Mouse (Mus musculus): ENCODE measurements around the gene Atg9b.

The Atg9b gene

DNA sequence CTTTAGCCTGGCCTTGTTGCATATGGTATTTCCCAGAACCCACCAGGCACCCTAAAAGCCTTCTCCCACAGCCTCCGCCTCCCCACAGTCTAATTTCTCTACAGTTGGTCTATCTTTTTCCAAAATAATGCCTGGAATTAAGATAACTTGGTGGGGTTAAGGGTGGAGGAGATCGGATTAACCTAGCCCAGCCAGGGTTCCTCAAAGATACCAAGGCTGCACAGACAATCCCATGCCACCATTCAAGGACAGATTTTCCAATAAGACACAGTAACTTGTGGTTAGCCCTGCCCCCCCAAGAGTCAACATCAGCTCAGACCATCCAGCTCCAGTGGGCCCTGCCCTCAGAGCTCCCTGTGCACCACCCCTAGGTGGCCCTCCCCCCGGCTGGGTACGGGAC is 11.4 kb downstream of the Atg9b start:
- no peak for DNase-seq (ENCODE audit: low read depth)

DNA sequence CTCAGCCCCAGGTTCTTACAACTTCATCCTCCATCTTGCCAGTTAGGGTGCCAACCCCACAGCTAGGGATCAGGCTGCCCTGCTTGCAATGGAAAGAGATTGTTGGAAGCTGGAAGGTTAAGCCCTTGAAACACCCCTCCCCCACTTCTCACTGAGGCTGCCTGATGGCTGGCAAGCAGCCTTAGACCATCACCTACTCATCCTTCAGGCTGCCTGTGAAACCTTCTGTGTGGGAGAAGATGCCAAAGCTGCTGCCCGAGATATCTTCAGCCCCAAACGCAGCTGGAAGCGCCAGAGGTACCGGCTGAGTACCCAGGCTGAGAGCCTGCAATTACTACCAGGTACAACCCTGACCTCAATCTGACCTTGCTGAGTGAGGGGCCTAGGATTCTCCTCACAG is 12.4 kb downstream of the Atg9b start:
- no peak for DNase-seq (ENCODE audit: low read depth)

GRCm38 (mm10) chr5:24378700-24379099 is 13.2 kb downstream of the Atg9b start:
- no peak for DNase-seq (ENCODE audit: low read depth)

- peak; percentile 36 for DNase-seq (ENCODE audit: low read depth)
Observed at GRCm38 (mm10) chr5:24374666-24375328, 17.1 kb downstream of the Atg9b start.

GRCm38 (mm10) chr5:24374216-24374615 is 17.7 kb downstream of the Atg9b start:
- DNase-seq (ENCODE audit: low read depth), result peak; percentile 54

GRCm38 (mm10) chr5:24373807-24374206 is 18.1 kb downstream of the Atg9b start:
- no peak for DNase-seq (ENCODE audit: low read depth)

- no peak for DNase-seq (ENCODE audit: low read depth)
Observed at GRCm38 (mm10) chr5:24369767-24370166, 22.2 kb downstream of the Atg9b start.

DNA sequence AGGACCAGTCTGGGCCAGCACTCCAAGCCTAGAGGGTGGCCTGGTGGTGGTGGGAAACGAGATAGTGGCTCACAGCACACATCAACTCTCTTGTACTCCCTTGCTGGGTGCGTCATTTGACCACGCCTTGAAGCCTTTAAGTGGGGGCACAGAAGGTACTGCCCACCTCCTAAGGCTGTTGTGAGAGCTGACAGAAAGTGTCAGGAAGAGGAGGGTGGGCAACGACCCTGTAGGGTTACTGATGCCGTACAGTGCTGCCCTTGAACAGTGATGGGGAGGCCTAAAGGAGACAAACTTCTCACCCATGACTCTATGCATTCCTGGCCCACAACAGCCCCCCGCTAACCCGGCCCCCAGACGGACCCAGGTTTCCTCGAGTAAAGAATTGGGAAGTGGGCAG is 25.5 kb downstream of the Atg9b start:
- DNase-seq (ENCODE audit: low read depth), result no peak

- no peak for DNase-seq (ENCODE audit: low read depth)
Observed at GRCm38 (mm10) chr5:24365528-24365927, 26.4 kb downstream of the Atg9b start.

DNA sequence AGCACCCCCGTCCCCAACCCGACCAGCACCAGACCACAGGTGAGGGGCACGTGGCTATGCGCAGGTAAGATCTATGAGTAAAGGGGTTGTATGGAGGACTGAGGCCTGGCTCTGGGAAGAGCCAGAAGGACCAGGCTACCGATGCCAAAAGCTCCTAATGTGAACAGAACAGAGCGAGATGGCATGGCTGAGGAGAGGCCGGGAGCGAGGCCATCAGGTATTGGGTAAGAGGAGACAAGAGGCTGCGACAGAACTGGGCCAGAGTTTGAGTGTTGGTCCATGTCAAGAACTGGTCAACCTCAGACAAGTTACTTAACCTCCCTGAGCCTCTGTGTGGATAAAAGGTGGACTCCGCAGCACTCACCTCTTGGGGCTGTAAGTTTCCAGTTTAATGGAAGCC is 27.0 kb downstream of the Atg9b start:
- DNase-seq (ENCODE audit: low read depth), result no peak

- DNase-seq (ENCODE audit: low read depth), result no peak
Observed at GRCm38 (mm10) chr5:24364508-24364907, 27.4 kb downstream of the Atg9b start, which contains the start of gene Nos3. Gene Nos3, plus strand, starts transcription at chr5:24364810.

- no peak for DNase-seq (ENCODE audit: low read depth)
Observed at GRCm38 (mm10) chr5:24364061-24364460, 27.9 kb downstream of the Atg9b start.

GRCm38 (mm10) chr5:24363467-24363866 is 28.5 kb downstream of the Atg9b start:
- DNase-seq (ENCODE audit: low read depth), result no peak

DNA sequence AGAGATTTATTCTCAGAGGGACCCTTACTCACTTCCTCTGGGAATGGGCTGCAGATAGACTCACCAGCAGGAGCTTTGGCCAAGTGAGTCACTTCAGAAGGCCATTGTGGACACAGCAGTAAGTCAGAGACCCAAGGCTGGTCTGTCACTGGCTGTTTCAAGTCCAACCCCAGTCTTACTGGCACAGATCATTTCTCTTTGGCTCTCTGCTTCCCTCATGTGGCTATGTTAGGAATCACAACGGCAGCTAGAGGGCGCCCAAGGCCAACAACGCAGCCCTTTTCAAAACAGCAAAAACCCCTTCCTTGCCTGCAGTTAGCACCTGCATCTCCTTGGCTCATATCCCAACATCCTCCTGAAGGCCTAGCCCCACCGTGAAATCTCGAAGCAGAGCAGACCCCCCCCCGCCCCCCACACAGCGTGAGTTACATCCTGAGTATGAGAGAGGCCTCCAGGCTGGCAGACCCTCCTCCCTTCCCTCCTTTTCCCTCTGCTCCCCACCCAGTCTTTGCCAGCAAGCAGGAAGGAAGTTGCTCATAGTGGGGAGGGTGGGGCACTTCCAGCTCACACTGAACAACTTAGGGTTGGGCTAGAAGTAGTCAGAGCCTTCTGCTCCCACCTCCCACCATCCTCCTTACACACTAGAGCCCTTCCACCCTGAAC is 31.0 kb downstream of the Atg9b start:
- peak; percentile 65 for DNase-seq (ENCODE audit: low read depth)

DNA sequence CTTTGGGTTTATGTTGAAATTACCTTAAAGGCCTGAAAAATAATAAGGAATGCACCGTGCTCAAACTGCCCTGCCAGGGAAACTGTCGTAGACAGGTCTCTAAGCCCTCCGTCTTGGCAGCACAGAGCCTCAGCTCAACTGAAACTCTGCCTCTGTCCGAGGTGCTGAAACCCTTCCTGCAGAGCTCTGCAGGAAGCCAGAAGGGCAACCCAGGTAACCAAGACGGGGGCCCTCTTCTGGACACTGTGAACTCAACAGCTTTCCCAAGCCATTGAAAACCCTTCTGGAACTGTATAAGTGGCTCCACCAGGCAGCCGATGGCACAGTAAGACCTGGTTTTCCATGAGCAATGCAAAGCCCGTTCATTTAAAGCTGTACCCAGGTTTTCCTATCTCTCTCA is 34.5 kb downstream of the Atg9b start:
- DNase-seq (ENCODE audit: low read depth), result peak; percentile 46

GRCm38 (mm10) chr5:24356764-24357163 is 35.2 kb downstream of the Atg9b start:
- no peak for DNase-seq (ENCODE audit: low read depth)

DNA sequence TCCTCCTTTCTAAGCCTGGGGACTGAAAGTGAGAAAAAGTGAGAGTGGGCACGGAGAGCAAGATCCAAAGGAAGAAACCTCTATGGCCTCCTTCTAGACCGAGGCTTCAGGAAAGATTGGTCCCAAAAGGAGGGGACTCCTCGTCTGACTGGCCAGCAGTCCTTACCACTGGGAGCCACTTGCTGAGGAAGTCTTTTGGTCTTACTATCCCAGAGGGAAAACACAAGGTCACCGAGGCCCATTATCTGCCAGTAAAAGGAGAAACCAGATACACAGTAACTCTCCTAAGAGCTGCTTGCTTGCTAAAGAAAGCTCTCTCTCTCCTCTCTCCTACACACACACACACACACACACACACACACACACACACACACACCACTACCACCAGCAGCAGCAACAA is 38.6 kb downstream of the Atg9b start:
- DNase-seq (ENCODE audit: low read depth), result no peak

- no peak for DNase-seq (ENCODE audit: low read depth)
Observed at GRCm38 (mm10) chr5:24352251-24352859, 39.6 kb downstream of the Atg9b start.

DNA sequence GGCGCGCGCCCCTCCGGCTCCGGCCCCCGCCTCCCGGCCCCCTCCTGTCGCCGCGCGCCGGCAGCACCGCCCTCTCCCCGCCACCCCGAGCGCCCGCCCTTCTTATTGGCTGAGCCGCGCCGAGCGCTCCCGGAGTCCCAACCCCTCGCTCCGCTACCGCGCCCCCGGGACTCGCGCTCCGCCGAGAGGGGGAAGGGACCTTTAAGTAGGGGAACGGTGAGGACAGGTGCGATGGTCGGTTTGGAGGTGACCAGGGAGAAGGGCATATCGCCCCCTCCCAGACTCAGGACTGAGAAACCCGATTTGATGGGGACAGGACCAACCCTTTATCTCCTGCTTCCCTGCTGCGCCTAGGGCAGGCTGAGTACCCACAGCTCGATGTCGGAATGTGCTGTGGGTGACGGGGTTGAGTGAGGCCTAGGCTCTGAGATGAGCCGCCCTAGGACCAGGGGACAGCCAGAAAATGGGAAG is 40.2 kb downstream of the Atg9b start:
- DNase-seq (ENCODE audit: low read depth), result no peak

DNA sequence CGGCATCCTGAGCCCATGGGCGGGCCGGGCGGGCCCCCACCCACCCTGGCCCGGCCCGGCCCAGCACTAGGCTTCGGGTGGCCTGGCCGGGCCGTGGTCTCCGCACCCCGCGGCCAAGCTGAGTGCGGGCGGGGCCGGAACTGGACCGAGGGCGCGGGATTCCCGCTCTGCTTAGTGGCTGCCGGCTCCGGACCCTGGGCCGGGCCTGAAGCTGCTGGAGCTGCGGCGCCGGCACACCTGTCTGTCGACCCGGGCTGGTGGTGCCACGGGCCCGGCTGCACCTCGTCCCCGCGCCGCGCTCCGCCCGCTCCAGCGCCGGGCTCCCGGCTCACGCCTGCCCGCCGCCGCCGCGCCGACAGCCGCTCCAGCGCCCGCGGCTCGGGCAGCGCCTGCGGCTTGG is 40.7 kb downstream of the Atg9b start, which contains the start of gene Kcnh2:
Kcnh2 (minus strand) TSS at position 327 of the 400 bp plus-strand sequence.
- DNase-seq (ENCODE audit: low read depth), result no peak

DNA sequence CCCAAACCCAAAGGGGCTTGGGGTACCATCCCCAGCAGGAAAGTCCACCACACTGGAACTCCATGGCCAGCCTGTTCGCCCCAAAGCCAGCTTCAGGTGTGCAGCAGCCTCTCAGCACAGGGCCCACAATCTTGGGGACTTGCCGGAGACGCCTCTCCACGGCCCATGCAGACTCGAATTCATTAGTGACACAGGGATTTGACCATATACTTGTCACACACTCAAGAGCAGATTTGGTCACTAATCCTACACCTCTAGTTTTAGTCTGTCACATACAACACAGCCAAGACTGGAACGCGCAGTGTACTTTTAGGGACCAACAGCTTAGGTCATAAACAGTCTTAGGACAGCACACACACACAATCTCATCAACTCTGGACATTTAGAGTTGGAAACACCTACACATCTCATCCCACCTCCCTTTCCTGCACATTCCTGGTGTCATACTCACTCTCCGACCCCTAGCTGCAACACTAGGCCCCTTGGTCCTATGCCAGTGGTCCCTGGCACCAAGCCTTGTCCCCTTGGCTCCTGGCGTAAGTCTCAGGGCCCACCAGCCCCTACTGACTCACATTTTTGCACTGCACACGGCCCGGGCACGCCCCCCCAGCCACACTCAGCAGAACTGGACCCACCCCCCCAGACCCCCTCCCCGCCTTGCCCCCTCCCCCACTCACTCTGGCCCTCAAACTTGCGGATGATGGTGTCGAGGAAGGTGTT is 41.3 kb downstream of the Atg9b start:
- no peak for DNase-seq (ENCODE audit: low read depth)

- no peak for DNase-seq (ENCODE audit: low read depth)
Observed at GRCm38 (mm10) chr5:24350073-24350472, 41.9 kb downstream of the Atg9b start.

- DNase-seq (ENCODE audit: low read depth), result no peak
Observed at GRCm38 (mm10) chr5:24348546-24348945, 43.4 kb downstream of the Atg9b start.

Measured in fibroblast of lung, adult 2 months (primary cell).